ENCODE assay signal across 16 mouse cellular contexts in the genomic region with DNA sequence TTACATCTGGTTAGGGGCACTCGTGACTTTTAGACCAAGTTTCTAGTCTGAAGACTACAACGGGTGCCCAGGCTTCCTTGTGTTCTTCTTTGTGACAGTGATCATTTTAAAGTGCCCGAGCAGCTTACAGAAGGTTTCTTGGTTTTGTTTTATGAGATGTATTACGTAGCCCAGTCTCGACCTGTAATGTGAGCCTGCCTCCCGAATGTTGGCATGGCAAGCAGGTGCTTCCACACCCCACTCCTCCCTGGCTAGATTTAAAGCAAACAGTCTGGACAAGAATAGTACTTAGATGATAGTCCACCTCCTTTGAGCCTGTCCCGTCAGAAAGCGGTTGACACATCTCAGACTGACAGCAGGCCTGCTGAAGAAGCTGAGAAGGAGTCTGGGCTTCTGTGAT. TPM values are rescaled to one million over a fixed set of nuclear protein-coding genes. Genes with fewer than 3 reads are reported as not detected.
"Had no signal": no experiment of that assay in that cellular context is flagged by ENCODE, and none has a peak within 500 bp of the region (broad histone marks: within the 10 kb centered on the region; RNA-seq: fewer than 3 reads in every experiment).

No protein-coding gene starts in this region.

- H3K27ac ChIP-seq: layer of hippocampus, adult 2 months; liver, embryonic 15.5 days; macrophage; midbrain, embryonic 15.5 days had no signal

- H3K9me3 ChIP-seq: liver, embryonic 15.5 days; megakaryocyte, embryonic 14.5 days; midbrain, embryonic 15.5 days had no signal

- ATAC-seq: intestine, postnatal 0 days; midbrain, embryonic 15.5 days had no signal

- H3K27me3 ChIP-seq: liver, embryonic 15.5 days; megakaryocyte, embryonic 14.5 days; midbrain, embryonic 15.5 days had no signal

- H3K4me2 ChIP-seq: liver, embryonic 15.5 days; lung, embryonic 14.5 days; midbrain, embryonic 11.5 days; midbrain, embryonic 15.5 days had no signal

- H3K36me3 ChIP-seq: liver, embryonic 15.5 days had no signal

- H3K4me1 ChIP-seq: midbrain, embryonic 15.5 days had no signal

- H3K4me3 ChIP-seq: layer of hippocampus, adult 2 months; liver, embryonic 15.5 days; midbrain, embryonic 15.5 days had no signal

- DNase-seq: kidney, adult 9 months; kidney, postnatal 10 days; kidney, postnatal 4 days; left cerebral cortex, postnatal 4 days; lung, embryonic 14.5 days; lung, postnatal 14 days; right cerebral cortex, adult 18-20 months; right cerebral cortex, postnatal 25 days; thymus, postnatal 36 days had no signal

- H3K9ac ChIP-seq: liver, embryonic 15.5 days; lung, embryonic 14.5 days; midbrain, embryonic 15.5 days had no signal

RNA-seq across cellular contexts. Expression of gene Myl9, which starts 9.6 kb away (rescaled TPM):
- polyA plus RNA-seq: macrophage had no signal
